Mouse (Mus musculus) forebrain, embryonic 14.5 days (tissue): ENCODE data around the gene Mef2d. TPM values are rescaled to one million over a fixed set of nuclear protein-coding genes. Genes with fewer than 3 reads are reported as not detected.

Source experiments
- ATAC-seq: fragments of 200-750 bp; cut with Nextera tagmentation; 2 replicates; pipeline ENCODE4 v1.8.0; 2017; ENCODE audit warnings: mild to moderate bottlenecking, moderate library complexity
- DNase-seq: peaks from one replicate; pipeline ENCODE4 v3.0.0-alpha.2; 2015; ENCODE audit warnings: low spot score
- H3K27ac ChIP-seq: fragments of 300-500 bp; sonication (generic); 2 replicates; pipeline ENCODE4 v1.5.1; 2014; ENCODE audit warnings: low read depth, mild to moderate bottlenecking, control low read depth, low read length, moderate library complexity
- H3K27me3 ChIP-seq: fragments of 300-500 bp; sonication (generic); replicated peaks from 2 replicates; pipeline ENCODE4 v1.6.1; 2014; ENCODE audit warnings: low read length, control low read depth, mixed read lengths; ENCODE audit not compliant: control insufficient read depth, insufficient read depth
- H3K36me3 ChIP-seq: fragments of 300-500 bp; sonication (generic); 2 replicates; pipeline ENCODE4 v1.6.1; 2014; ENCODE audit warnings: low read length, control low read depth; ENCODE audit not compliant: control insufficient read depth, insufficient read depth
- H3K4me1 ChIP-seq: fragments of 300-500 bp; sonication (generic); 2 replicates; pipeline ENCODE4 v1.6.1; 2014; ENCODE audit warnings: antibody characterized with exemption, low read length, control low read depth; ENCODE audit not compliant: control insufficient read depth, insufficient read depth
- H3K4me2 ChIP-seq: fragments of 300-500 bp; sonication (generic); 2 replicates; pipeline ENCODE4 v1.6.1; 2014; ENCODE audit warnings: mild to moderate bottlenecking, control low read depth, low read length
- H3K4me3 ChIP-seq: fragments of 300-500 bp; sonication (generic); 2 replicates; pipeline ENCODE4 v1.5.1; 2014; ENCODE audit warnings: low read depth, low read length, control low read depth
- H3K9ac ChIP-seq: fragments of 300-500 bp; sonication (generic); 2 replicates; pipeline ENCODE4 v1.6.1; 2014; ENCODE audit warnings: mild to moderate bottlenecking, low read length, control low read depth, moderate library complexity
- H3K9me3 ChIP-seq: fragments of 300-500 bp; sonication (generic); replicated peaks from 2 replicates; pipeline ENCODE4 v1.6.1; 2016; ENCODE audit warnings: low read length, control low read depth, mixed read lengths; ENCODE audit not compliant: control insufficient read depth
- WGBS: fragments of 180-500 bp; shearing (Covaris S2); extraction: QIAGEN DNeasy Blood & Tissue Kit; methylation state at CpG from one replicate; pipeline ENCODE4 v1.1.7; 2014; 5-methylcytosine and 5-hydroxymethylcytosine counted together
- microRNA-seq: library from miRNA; unstranded; fragments of <30 nt; microRNA quantifications from one replicate; pipeline ENCODE4, GENCODE M21; 2016
- polyA plus RNA-seq: library from polyadenylated mRNA; unstranded; fragments of >200 nt; fragmentation: Nextera tagmentation; extraction: Ambion mirVana; gene quantifications from 2 replicates; pipeline ENCODE4 v1.2.1, GENCODE M21; 2014

Gene Mef2d
- polyA plus RNA-seq, 1 experiment from 2014 or later, result 17.3 TPM

DNA sequence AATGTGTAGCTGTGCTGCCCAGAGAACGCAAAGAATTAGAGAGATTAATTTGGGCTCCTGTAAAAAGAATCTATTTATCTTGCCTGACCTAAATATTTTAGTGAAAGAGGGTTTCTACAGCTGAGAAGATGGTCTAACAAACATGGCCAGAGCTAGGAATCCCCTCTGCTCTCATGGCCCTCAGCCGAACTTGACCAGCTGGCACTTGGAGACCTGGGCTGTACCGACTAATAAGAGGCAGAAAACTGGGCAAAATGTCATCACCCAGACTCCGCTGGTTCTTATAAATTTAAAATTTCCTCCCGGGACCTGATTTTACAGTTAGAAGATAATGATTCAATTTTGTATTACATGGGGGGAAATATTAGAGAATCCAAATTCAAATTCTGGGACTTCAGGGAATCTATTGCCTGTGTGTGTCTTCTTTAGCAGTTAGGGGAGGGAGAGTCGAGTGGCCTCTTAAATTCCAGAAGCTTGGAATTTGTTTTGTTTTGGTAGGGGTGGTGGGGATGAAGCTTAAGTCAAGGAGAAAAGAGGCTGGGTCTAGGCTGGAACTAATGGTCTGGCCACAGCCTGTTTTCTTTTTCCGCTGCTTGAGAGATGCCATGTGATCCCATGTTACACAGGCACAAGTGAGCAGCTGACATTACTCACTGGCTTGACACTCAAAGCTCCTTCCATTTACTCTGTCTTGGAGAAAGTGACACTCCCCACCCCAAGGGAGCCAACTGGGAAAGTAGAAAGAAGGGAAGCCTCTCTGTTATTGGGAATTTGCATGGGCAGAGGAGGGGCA is 74.6 kb downstream of the Mef2d start:
- Histone ChIP-seq H3K36me3 (peaks cover 80% of the 10 kb centered on the region), H3K27ac (peak overlapping the region; percentile 97), H3K27me3 (no peaks in the 10 kb centered on the region), H3K9me3 (no peaks in the 10 kb centered on the region), H3K4me3 (peak overlapping the region; percentile 86), H3K4me1 (peaks cover 32% of the 10 kb centered on the region), H3K9ac (peak overlapping the region; percentile 100), H3K4me2 (peak overlapping the region; percentile 98)
- 13% methylated on average over 7 of the region's 7 CpGs for WGBS
- no peak for ATAC-seq
- DNase-seq, result no peak

- Histone ChIP-seq H3K9me3 (no peaks in the 10 kb centered on the region), H3K36me3 (peaks cover 75% of the 10 kb centered on the region), H3K4me2 (peak overlapping the region; percentile 98), H3K4me3 (peak overlapping the region; percentile 86), H3K27ac (peak overlapping the region; percentile 97), H3K27me3 (no peaks in the 10 kb centered on the region), H3K4me1 (peaks cover 29% of the 10 kb centered on the region), H3K9ac (peak overlapping the region; percentile 100)
- 21% methylated on average over 1 of the region's 2 CpGs for WGBS
- DNase-seq (no peak), ATAC-seq (no peak)
Observed at GRCm38 (mm10) chr3:88217679-88218078, 75.5 kb downstream of the Mef2d start.

DNA sequence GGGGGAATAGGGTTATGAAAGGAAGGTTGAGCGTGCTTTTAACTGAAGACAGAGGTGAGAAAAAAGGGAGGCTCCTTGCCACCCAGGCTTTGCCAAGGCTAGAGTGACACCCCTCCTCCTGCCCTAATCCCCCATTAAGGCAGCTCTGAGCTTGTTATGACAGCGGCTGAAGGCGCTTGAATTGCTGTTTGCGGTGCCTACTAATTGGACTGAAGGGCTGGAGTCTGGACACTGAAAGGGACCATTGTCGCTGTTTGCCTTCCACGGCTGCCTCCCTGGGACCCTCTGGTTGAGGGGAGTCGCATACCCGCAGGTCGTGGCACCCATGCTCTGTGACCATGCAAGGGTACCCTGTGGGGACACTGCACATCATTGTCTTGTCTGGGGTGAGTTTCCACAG is 77.8 kb downstream of the Mef2d start:
- Histone ChIP-seq H3K27me3 (no peaks in the 10 kb centered on the region), H3K36me3 (peaks cover 82% of the 10 kb centered on the region), H3K4me2 (peak overlapping the region; percentile 98), H3K9me3 (no peaks in the 10 kb centered on the region), H3K9ac (peak overlapping the region; percentile 100), H3K27ac (peak overlapping the region; percentile 97), H3K4me3 (peak overlapping the region; percentile 86), H3K4me1 (peaks cover 52% of the 10 kb centered on the region)
- 3% methylated on average over 9 of the region's 9 CpGs for WGBS
- DNase-seq, result peak; percentile 94
- peak; percentile 30 for ATAC-seq

DNA sequence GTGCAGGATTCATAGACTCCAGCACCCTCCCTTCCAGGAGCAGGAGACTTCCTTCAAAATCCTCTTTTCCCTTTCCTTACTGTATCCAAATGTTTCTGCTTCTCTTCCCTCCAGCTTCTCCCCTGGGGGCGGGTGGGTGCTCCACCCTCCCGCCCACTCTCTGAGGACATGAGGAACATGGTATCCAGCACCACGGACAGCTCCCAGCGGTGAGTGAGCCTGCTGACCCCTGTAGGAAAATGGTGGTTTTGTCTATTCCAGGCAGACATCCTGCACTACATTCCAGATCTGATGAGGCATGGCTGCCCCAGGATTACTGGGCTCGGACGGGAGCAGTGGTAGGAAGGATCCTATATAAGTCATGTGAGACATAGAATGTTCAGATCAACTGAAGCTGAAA is 78.7 kb downstream of the Mef2d start:
- no peak for DNase-seq
- H3K36me3 ChIP-seq, result peaks cover 82% of the 10 kb centered on the region
- H3K27me3 ChIP-seq, result no peaks in the 10 kb centered on the region
- H3K4me3 ChIP-seq, result peak overlapping the region; percentile 86
- 10% methylated on average over 6 of the region's 6 CpGs for WGBS
- peaks cover 59% of the 10 kb centered on the region for H3K4me1 ChIP-seq
- ATAC-seq, result no peak
- peak overlapping the region; percentile 97 for H3K27ac ChIP-seq
- H3K9me3 ChIP-seq, result no peaks in the 10 kb centered on the region
- peak overlapping the region; percentile 98 for H3K4me2 ChIP-seq
- H3K9ac ChIP-seq, result peak overlapping the region; percentile 100

Small RNA genes lying within 50 kb of the gene (microRNA-seq; reads per million reads assigned to microRNA genes)
- gene Gm25641 (not detected), gene Mir3093 (24.2 reads per million, percentile 40 among the genes with 10 or more reads in this experiment), gene Mir9-1 (not detected)

Other genes starting within 250 kb of the Mef2d start
- gene Hdgf, start 236.1 kb upstream of the Mef2d start, polyA plus RNA-seq, result 99.1 and 137 TPM in 2 replicates
- gene Mrpl24, start 222.9 kb upstream of the Mef2d start, polyA plus RNA-seq, result 69.5 and 71.2 TPM in 2 replicates
- gene Isg20l2, start 212.1 kb upstream of the Mef2d start, polyA plus RNA-seq, result 17.9 and 20.0 TPM in 2 replicates
- gene Rrnad1, start 211.7 kb upstream of the Mef2d start, polyA plus RNA-seq, result 15.6 and 20.2 TPM in 2 replicates
- 32.8 and 35.9 TPM in 2 replicates for gene Crabp2, start 193.7 kb upstream of the Mef2d start, polyA plus RNA-seq
- gene Nes, start 171.3 kb upstream of the Mef2d start, polyA plus RNA-seq, result 23.1 and 27.8 TPM in 2 replicates
- 13.5 and 21.9 TPM in 2 replicates for gene Bcan, start 142.1 kb upstream of the Mef2d start, polyA plus RNA-seq
- gene Hapln2, start 114.8 kb upstream of the Mef2d start, polyA plus RNA-seq, result 0.52 TPM in 1 of 2 replicates, not detected in the other
- gene Gpatch4, start 99.3 kb upstream of the Mef2d start, polyA plus RNA-seq, result 22.9 and 25.2 TPM in 2 replicates
- 171 and 192 TPM in 2 replicates for gene Naxe, start 83.9 kb upstream of the Mef2d start, polyA plus RNA-seq
- not detected in 2 replicates for gene Ttc24, start 64.1 kb upstream of the Mef2d start, polyA plus RNA-seq
- 7.6 and 8.1 TPM in 2 replicates for gene Iqgap3, start 60.4 kb upstream of the Mef2d start, polyA plus RNA-seq
- 0.25 TPM in 1 of 2 replicates, not detected in the other for gene Rhbg, start 112.3 kb downstream of the Mef2d start, polyA plus RNA-seq
- 0.18 and 0.22 TPM in 2 replicates for gene Gm38392, start 144.8 kb downstream of the Mef2d start, polyA plus RNA-seq
- gene Tsacc, start 154.6 kb downstream of the Mef2d start, polyA plus RNA-seq, result 7.4 and 9.1 TPM in 2 replicates
- gene Cct3, start 154.7 kb downstream of the Mef2d start, polyA plus RNA-seq, result 578 and 616 TPM in 2 replicates
- gene Glmp, start 182.7 kb downstream of the Mef2d start, polyA plus RNA-seq, result 57.5 and 63.4 TPM in 2 replicates
- gene Tmem79, start 193.8 kb downstream of the Mef2d start, polyA plus RNA-seq, result 0.91 and 1.4 TPM in 2 replicates
- gene Smg5, start 193.9 kb downstream of the Mef2d start, polyA plus RNA-seq, result 36.0 and 44.8 TPM in 2 replicates
- 0.22 and 0.30 TPM in 2 replicates for gene Paqr6, start 222.2 kb downstream of the Mef2d start, polyA plus RNA-seq
- gene Bglap3, start 230.4 kb downstream of the Mef2d start, polyA plus RNA-seq, result not detected in 2 replicates
- gene Bglap2, start 236.3 kb downstream of the Mef2d start, polyA plus RNA-seq, result not detected in 2 replicates
- not detected in 2 replicates for gene Bglap, start 242.1 kb downstream of the Mef2d start, polyA plus RNA-seq